Mouse (Mus musculus): ENCODE results near the gene Fam71f1. TPM values are rescaled to one million over a fixed set of nuclear protein-coding genes. Genes with fewer than 3 reads are reported as not detected.

The Fam71f1 gene
- total RNA-seq (2021) = not detected

DNA sequence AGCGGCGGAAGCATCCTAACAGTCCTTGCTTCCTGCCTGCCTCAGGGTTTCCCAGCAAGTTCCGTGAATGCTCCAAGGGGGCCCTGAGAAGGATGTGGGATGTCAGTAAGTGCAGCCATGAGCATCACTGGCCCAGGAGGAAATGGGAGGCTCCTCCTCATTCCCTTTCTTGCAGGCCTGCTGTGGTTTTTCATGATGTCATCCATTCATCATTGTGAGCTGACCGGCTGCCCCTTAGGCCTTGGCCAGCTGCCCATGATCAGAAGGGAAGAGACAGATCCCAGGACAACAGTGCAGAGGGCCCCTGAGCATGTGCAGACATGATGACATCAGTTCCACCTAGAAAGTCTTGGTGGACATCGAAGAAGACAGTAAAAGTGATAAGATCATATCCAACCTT lies at the start of gene Fam71f1:
TSS of gene Fam71f1 (plus strand) at position 262 of the 400 bp plus-strand sequence.
- no peak for DNase-seq

- no peak for DNase-seq
Measured at GRCm38 (mm10) chr6:29270961-29271360, 48.0 kb upstream of the Fam71f1 start.

DNA sequence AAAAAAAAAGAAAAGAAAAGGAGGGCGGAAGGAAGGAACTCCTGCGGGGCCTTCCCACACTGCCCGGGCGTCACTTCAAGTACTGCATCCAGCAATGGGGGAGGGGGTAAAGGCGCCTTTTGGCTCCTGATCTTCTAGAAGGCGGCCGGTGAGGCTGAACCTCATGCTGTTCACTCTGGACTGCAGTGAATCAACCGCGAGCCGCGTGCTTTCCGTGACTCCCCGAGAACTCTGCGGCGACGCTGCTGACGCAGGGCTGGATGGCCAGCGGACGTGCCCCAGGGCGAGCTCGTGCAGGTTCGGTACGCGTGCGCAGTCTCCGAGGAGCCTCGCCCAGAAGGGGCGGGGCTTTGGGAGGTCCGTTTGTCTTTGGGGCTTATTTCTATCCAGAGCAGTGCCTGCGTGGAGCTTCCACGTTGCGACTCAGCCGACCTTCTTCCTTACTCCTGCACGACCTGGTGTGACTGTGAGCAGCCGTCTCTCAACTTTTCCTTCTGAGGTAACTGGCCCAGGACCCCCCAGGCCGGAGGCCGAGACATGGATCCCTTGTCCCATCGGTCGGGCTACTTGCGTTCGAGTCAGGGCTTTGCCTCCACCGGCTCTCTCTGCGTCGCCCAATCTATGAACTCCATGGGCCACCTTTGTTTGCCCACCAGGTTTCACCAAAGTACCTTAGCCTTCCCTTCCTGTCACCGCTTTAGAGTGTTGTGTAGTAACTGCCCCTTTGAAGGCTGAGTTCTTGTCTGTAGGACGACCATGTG lies 46.4 kb upstream of the Fam71f1 start, which contains the start of gene Hilpda:
TSS of gene Hilpda (plus strand) at position 177 of the 761 bp plus-strand sequence.
- DNase-seq = peak; percentile 87 to 88

GRCm38 (mm10) chr6:29276746-29277145 lies 42.2 kb upstream of the Fam71f1 start:
- DNase-seq = no peak

GRCm38 (mm10) chr6:29278513-29279267 lies 40.2 kb upstream of the Fam71f1 start:
- peak in 1 of 2 experiments; percentile 18 for DNase-seq

GRCm38 (mm10) chr6:29279293-29279692 lies 39.6 kb upstream of the Fam71f1 start, which contains the start of gene Fam71f2:
TSS of gene Fam71f2 (plus strand) at chr6:29279593.
- DNase-seq = no peak

DNA sequence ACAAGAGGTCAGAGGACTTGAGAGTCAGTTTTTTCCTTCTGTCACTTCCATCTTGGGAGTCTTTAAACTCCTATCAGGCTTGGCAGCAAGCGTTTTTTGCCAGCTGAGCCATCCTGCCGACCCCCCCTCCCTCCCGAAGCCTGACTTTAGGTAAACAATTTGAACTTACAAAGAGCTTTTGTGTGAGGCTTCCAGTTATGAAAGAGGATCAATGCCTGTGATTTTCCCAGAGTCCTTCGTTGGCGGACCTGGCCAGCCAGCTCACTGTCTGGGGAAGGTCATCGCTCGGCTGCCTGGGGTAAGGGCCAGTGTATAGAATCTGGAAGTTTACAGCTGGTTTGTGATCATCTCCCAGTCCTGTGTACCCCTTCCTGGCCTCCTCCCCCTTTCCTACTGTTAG lies 38.3 kb upstream of the Fam71f1 start:
- DNase-seq = no peak

- DNase-seq = no peak
Measured at GRCm38 (mm10) chr6:29286870-29287269, 32.1 kb upstream of the Fam71f1 start.

- no peak for DNase-seq
Measured at GRCm38 (mm10) chr6:29287481-29287880, 31.5 kb upstream of the Fam71f1 start.

- no peak for DNase-seq
Measured at GRCm38 (mm10) chr6:29287944-29288343, 31.0 kb upstream of the Fam71f1 start.

DNA sequence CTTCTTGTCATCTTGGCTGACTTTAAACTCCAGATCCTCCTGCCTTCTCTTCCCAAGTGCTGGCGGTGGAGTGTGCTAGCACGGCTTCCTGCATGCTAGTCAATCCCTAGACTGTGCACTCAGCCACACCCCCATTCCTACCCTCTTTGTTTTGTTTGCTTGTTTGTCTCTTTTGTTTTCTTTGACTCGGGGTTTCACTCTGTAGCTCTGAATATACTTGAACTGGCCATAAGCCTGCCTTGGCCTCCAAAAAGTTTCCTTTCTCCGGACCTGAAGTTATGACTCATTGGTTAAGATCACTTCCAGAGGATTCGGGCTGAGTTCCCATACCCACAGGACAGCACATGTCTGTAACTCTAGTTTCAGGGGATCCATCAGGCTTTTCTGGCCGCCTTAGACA lies 30.3 kb upstream of the Fam71f1 start:
- no peak for DNase-seq

DNA sequence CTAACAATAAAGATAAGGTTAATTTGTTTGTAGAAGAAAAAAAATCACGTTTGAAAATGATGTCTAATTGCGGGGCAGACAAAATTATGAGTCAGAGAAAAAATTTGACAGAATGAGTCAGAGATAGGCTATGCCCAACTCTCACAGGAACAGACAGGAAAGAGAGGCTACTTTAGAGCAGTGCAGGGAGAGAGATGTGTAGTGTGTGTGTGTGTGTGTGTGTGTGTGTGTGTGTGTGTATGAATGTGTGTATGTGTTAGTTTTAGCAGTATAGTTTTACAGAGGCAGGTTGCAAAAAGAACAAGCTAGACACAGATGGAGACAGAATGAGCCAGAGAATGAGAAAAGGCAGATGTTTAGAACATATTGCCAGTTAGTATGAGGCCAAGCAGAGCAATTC lies 19.8 kb upstream of the Fam71f1 start:
- no peak for DNase-seq

DNA sequence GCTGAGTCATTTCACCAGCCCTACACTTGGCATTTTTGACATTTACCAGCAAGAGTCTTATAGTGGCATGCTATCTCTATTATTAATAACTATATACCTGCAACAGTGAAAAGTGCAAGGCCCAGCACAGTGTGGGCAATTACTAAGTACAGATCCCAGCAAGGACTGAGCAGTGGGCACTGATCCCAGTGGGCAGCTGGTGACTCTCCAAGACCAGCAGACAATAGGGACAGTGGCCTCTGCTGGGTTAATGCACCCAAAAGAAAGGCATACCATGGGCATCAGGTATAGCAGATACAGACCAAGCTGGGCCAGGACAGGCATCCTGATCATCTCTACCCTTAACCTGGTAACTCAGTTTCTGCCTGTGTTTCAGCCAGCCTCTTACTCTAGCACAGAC lies 15.7 kb upstream of the Fam71f1 start:
- no peak for DNase-seq

- no peak for DNase-seq
Measured at GRCm38 (mm10) chr6:29303726-29304125, 15.2 kb upstream of the Fam71f1 start.

DNA sequence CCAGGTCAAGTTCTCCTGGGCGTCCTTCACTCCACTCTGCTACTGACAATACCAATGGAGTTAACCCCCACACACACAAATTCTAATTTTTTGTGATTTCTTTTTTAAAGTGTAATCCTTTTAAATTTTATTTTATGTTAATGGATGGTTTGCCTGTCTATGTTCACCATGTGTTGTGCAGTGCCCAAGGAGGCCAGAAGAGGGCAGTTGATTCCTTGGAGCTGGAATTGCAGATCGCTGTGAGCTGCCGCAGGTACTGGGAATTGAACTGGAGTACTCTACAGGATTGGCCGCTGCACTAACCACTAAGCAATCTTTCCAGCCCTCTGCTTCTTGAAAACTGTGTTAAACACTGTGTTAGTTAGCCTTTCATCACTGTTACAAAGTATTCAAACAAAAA lies 13.5 kb upstream of the Fam71f1 start:
- DNase-seq = no peak

- no peak for DNase-seq
Measured at GRCm38 (mm10) chr6:29308846-29309605, 9.9 kb upstream of the Fam71f1 start.

DNA sequence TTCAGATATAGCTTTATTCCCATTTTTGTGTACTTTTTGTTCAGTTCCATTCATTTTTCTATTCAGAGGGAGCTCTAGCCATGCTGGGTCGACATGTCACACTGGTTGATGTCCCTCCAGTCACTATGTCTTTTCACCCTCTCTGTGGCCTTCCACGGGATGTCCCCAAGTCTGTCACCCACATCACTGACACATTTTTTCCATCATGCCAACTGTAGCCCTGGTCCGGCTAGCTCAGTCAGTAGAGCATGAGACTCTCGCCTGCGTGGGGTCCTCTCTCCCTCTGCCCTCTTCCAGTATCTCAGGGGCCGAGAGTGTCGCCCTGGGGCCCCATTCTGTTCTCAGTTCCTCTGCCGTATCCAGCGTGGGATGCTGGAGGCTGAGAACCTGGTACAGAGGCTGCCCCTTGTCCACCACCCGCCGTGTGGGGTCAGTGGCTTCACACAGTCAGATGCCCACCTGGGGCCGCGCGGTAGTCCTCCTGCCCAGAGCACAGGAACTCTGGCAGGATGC lies 5.2 kb upstream of the Fam71f1 start:
- no peak for DNase-seq

GRCm38 (mm10) chr6:29317286-29317685 lies 1.7 kb upstream of the Fam71f1 start:
- DNase-seq = no peak

GRCm38 (mm10) chr6:29317941-29318340 lies 999 bp upstream of the Fam71f1 start:
- no peak for DNase-seq

- DNase-seq = no peak
Measured at GRCm38 (mm10) chr6:29321586-29321985, 2.6 kb downstream of the Fam71f1 start.

- no peak for DNase-seq
Measured at GRCm38 (mm10) chr6:29322147-29322546, 3.2 kb downstream of the Fam71f1 start.

- DNase-seq = no peak
Measured at GRCm38 (mm10) chr6:29322735-29323134, 3.8 kb downstream of the Fam71f1 start.

DNA sequence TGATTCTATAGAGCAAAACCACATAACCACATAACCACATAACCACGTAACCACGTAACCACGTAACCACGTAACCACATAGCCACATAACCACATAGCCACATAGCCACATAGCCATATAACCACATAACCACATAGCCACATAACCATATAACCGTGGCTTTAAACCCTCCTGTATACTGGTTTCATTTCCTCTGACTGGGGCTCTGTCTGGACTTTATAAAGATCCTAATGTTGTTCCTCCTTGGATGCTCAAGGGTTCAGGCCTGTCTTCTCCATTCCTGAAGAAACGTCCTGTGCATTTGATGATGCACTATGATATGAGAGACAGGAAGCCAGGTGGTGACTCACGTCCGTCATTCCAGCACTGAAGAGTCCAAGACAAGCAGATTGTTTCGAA lies 8.0 kb downstream of the Fam71f1 start:
- no peak for DNase-seq

Data from layer of hippocampus, postnatal 36 days (tissue).